Mouse (Mus musculus) embryonic facial prominence, embryonic 11.5 days (tissue): ENCODE measurements around the gene Asprv1. TPM values are rescaled to one million over a fixed set of nuclear protein-coding genes. Genes with fewer than 3 reads are reported as not detected.

Source experiments
- ATAC-seq: fragments of 200-750 bp; cut with Nextera tagmentation; replicated peaks from 2 replicates; pipeline ENCODE4 v1.8.0; 2017; ENCODE audit warnings: low read depth; ENCODE audit not compliant: insufficient number of reproducible peaks, low FRiP score, low TSS enrichment
- DNase-seq: peaks from one replicate; pipeline ENCODE4 v3.0.0-alpha.2; 2015; ENCODE audit warnings: low spot score
- H3K27ac ChIP-seq: fragments of 300-500 bp; sonication (generic); replicated peaks from 2 replicates; pipeline ENCODE4 v1.5.1; 2014; ENCODE audit warnings: mild to moderate bottlenecking, low read depth, low read length, control low read depth
- H3K27me3 ChIP-seq: fragments of 300-500 bp; sonication (generic); 2 replicates; pipeline ENCODE4 v1.6.1; 2014; ENCODE audit warnings: mild to moderate bottlenecking, low read length, moderate library complexity, mixed read lengths; ENCODE audit not compliant: control insufficient read depth, insufficient read depth
- H3K36me3 ChIP-seq: fragments of 300-500 bp; sonication (generic); replicated peaks from 2 replicates; pipeline ENCODE4 v1.6.1; 2014; ENCODE audit warnings: low read depth, mild to moderate bottlenecking, low read length, moderate library complexity, mixed read lengths; ENCODE audit not compliant: control insufficient read depth, insufficient read depth
- H3K4me1 ChIP-seq: fragments of 300-500 bp; sonication (generic); 2 replicates; pipeline ENCODE4 v1.6.1; 2014; ENCODE audit warnings: low read length, mixed read lengths; ENCODE audit not compliant: control insufficient read depth, insufficient read depth
- H3K4me2 ChIP-seq: fragments of 300-500 bp; sonication (generic); 2 replicates; pipeline ENCODE4 v1.6.1; 2014; ENCODE audit warnings: low read depth, mild to moderate bottlenecking, control low read depth, low read length, moderate library complexity
- H3K4me3 ChIP-seq: fragments of 300-500 bp; sonication (generic); 2 replicates; pipeline ENCODE4 v1.5.1; 2014; ENCODE audit warnings: low read depth, low read length, control low read depth
- H3K9ac ChIP-seq: fragments of 300-500 bp; sonication (generic); replicated peaks from 2 replicates; pipeline ENCODE4 v1.6.1; 2014; ENCODE audit warnings: mild to moderate bottlenecking, control low read depth, low read length
- H3K9me3 ChIP-seq: fragments of 300-500 bp; sonication (generic); replicated peaks from 2 replicates; pipeline ENCODE4 v1.6.1; 2016; ENCODE audit warnings: mild to moderate bottlenecking, low read length, inconsistent platforms, mixed read lengths; ENCODE audit not compliant: control insufficient read depth
- WGBS: fragments of 180-500 bp; shearing (Covaris S2); extraction: QIAGEN DNeasy Blood & Tissue Kit; methylation state at CpG from one replicate; pipeline ENCODE4 v1.1.7; 2014; 5-methylcytosine and 5-hydroxymethylcytosine counted together
- polyA plus RNA-seq: library from polyadenylated mRNA; unstranded; fragments of >200 nt; fragmentation: Nextera tagmentation; extraction: Ambion mirVana; gene quantifications from 2 replicates; pipeline ENCODE4 v1.2.1, GENCODE M21; 2014

Asprv1 gene
- polyA plus RNA-seq, 1 experiment from 2014 or later: 0.79 TPM

GRCm38 (mm10) chr6:86658501-86658900, 30.5 kb downstream of the Asprv1 start:
- ATAC-seq: no peak

GRCm38 (mm10) chr6:86660161-86660877, 32.4 kb downstream of the Asprv1 start:
- no peaks in the 10 kb centered on the region for H3K4me1 ChIP-seq
- DNase-seq: no peak
- H3K36me3 ChIP-seq: no peaks in the 10 kb centered on the region
- H3K4me3 ChIP-seq: no peak overlapping the region
- H3K27me3 ChIP-seq: no peaks in the 10 kb centered on the region
- H3K4me2 ChIP-seq: no peak overlapping the region
- no peak overlapping the region for H3K9ac ChIP-seq
- no peaks in the 10 kb centered on the region for H3K9me3 ChIP-seq
- 80% methylated on average over 9 of the region's 9 CpGs for WGBS
- no peak for ATAC-seq
- H3K27ac ChIP-seq: no peak overlapping the region

More at GRCm38 (mm10) chr6:86658501-86658900, 30.5 kb downstream of the Asprv1 start:
- no peak overlapping the region for H3K4me2 ChIP-seq
- H3K4me1 ChIP-seq: no peaks in the 10 kb centered on the region
- H3K9me3 ChIP-seq: no peaks in the 10 kb centered on the region
- WGBS: 77% methylated on average over 3 of the region's 3 CpGs
- H3K36me3 ChIP-seq: no peaks in the 10 kb centered on the region
- H3K27me3 ChIP-seq: no peaks in the 10 kb centered on the region
- no peak for DNase-seq
- no peak overlapping the region for H3K4me3 ChIP-seq
- no peak overlapping the region for H3K9ac ChIP-seq
- no peak overlapping the region for H3K27ac ChIP-seq

GRCm38 (mm10) chr6:86665076-86665475, 37.1 kb downstream of the Asprv1 start:
- no peaks in the 10 kb centered on the region for H3K36me3 ChIP-seq
- no peaks in the 10 kb centered on the region for H3K27me3 ChIP-seq
- H3K9me3 ChIP-seq: no peaks in the 10 kb centered on the region
- DNase-seq: no peak
- H3K9ac ChIP-seq: no peak overlapping the region
- WGBS: 87% methylated on average over 5 of the region's 5 CpGs
- no peak overlapping the region for H3K4me2 ChIP-seq
- no peak for ATAC-seq
- no peak overlapping the region for H3K27ac ChIP-seq
- H3K4me1 ChIP-seq: no peaks in the 10 kb centered on the region
- H3K4me3 ChIP-seq: no peak overlapping the region

GRCm38 (mm10) chr6:86665560-86666307, 37.8 kb downstream of the Asprv1 start:
- 82% methylated on average over 17 of the region's 17 CpGs for WGBS
- DNase-seq (no peak), ATAC-seq (no peak)
- H3K4me2 ChIP-seq: no peak overlapping the region
- H3K9me3 ChIP-seq: no peaks in the 10 kb centered on the region
- no peaks in the 10 kb centered on the region for H3K4me1 ChIP-seq
- H3K27me3 ChIP-seq: no peaks in the 10 kb centered on the region
- H3K27ac ChIP-seq: no peak overlapping the region
- H3K9ac ChIP-seq: no peak overlapping the region
- H3K36me3 ChIP-seq: no peaks in the 10 kb centered on the region
- no peak overlapping the region for H3K4me3 ChIP-seq

- Histone ChIP-seq H3K4me3 (no peak overlapping the region), H3K27me3 (no peaks in the 10 kb centered on the region), H3K27ac (no peak overlapping the region), H3K4me2 (no peak overlapping the region), H3K9ac (no peak overlapping the region), H3K36me3 (no peaks in the 10 kb centered on the region), H3K4me1 (no peaks in the 10 kb centered on the region), H3K9me3 (no peaks in the 10 kb centered on the region)
- no peak for ATAC-seq
- DNase-seq: no peak
- 89% methylated on average over 10 of the region's 10 CpGs for WGBS
These were observed 39.1 kb downstream of the Asprv1 start for GRCm38 (mm10) chr6:86667061-86667460.

- under 1% methylated on average over 52 of the region's 76 CpGs for WGBS
These were observed 40.7 kb downstream of the Asprv1 start, which contains the start of gene Mxd1 for GRCm38 (mm10) chr6:86668580-86669239. TSS of gene Mxd1 (minus strand) at chr6:86669161.

GRCm38 (mm10) chr6:86669240-86669727, 41.3 kb downstream of the Asprv1 start:
- WGBS: 1% methylated on average over 37 of the region's 37 CpGs
- DNase-seq (peak; percentile 100), ATAC-seq (peak; percentile 100)
- Histone ChIP-seq H3K27ac (peak overlapping the region; percentile 41; the same call in 1 of the 2 replicates), H3K4me2 (peak overlapping the region; percentile 65), H3K4me3 (peak overlapping the region; percentile 95), H3K9me3 (no peaks in the 10 kb centered on the region), H3K27me3 (no peaks in the 10 kb centered on the region), H3K4me1 (no peaks in the 10 kb centered on the region), H3K9ac (peak overlapping the region; percentile 51), H3K36me3 (no peaks in the 10 kb centered on the region; the same call in 1 of the 2 replicates)

More at GRCm38 (mm10) chr6:86668580-86669239, 40.7 kb downstream of the Asprv1 start, which contains the start of gene Mxd1:
- H3K9ac ChIP-seq: peak within 1 kb of the TSS; percentile 79
- H3K4me2 ChIP-seq: peak within 1 kb of the TSS; percentile 88
- no peaks in the 10 kb centered on the region for H3K27me3 ChIP-seq
- no peak for ATAC-seq
- peak within 1 kb of the TSS; percentile 95 for H3K4me3 ChIP-seq
- peak within 1 kb of the TSS; percentile 41; the same call in 1 of the 2 replicates for H3K27ac ChIP-seq
- H3K9me3 ChIP-seq: no peaks in the 10 kb centered on the region
- H3K4me1 ChIP-seq: no peaks in the 10 kb centered on the region
- DNase-seq: no peak
- no peaks in the 10 kb centered on the region; the same call in 1 of the 2 replicates for H3K36me3 ChIP-seq
